In genomic region chr10:41037722-41038121, GRCm38 (mm10) we compare ENCODE assay signal across 9 mouse cellular contexts. TPM values are rescaled to one million over a fixed set of nuclear protein-coding genes. Genes with fewer than 3 reads are reported as not detected.
DNase-seq lines count a peak whose midpoint lies in the region; ATAC-seq and TF ChIP-seq lines count a peak whose summit lies in the region.
"Had no signal": no experiment of that assay in that cellular context is flagged by ENCODE, and none has a peak within 500 bp of the region (broad histone marks: within the 10 kb centered on the region; RNA-seq: fewer than 3 reads in every experiment).

No protein-coding gene starts in this region.

- no peak overlapping the region for H3K4me3 ChIP-seq in midbrain, embryonic 11.5 days (ENCODE audit: low read depth, low read length)
- no peak overlapping the region for H3K4me3 ChIP-seq in midbrain, embryonic 10.5 days
- no peak overlapping the region for H3K4me3 ChIP-seq in neural tube, embryonic 14.5 days (ENCODE audit: low read depth, low read length)
- no peak overlapping the region for H3K4me3 ChIP-seq in thymus, adult 2 months (ENCODE audit: control insufficient read depth, insufficient read depth, low read length)
- H3K4me3 ChIP-seq: heart, embryonic 13.5 days had no signal

- no peaks in the 10 kb centered on the region for H3K36me3 ChIP-seq in midbrain, embryonic 11.5 days (ENCODE audit: control insufficient read depth, insufficient read depth, low read length)
- no peaks in the 10 kb centered on the region for H3K36me3 ChIP-seq in midbrain, embryonic 10.5 days
- H3K36me3 ChIP-seq in neural tube, embryonic 14.5 days (ENCODE audit: control insufficient read depth, insufficient read depth, low read length): no peaks in the 10 kb centered on the region
- no peaks in the 10 kb centered on the region for H3K36me3 ChIP-seq in thymus, adult 2 months (ENCODE audit: control insufficient read depth, insufficient read depth, low read length)
- H3K36me3 ChIP-seq: heart, embryonic 13.5 days had no signal

- no peak for TF ChIP-seq POLR2A in thymus, adult 2 months (IDR thresholded peaks at IDR 0.05; ENCODE audit: control insufficient read depth, extremely low read depth, insufficient read depth, low read length, poor library complexity)

- H3K4me1 ChIP-seq in midbrain, embryonic 11.5 days (ENCODE audit: control insufficient read depth, insufficient read depth, low read length): peaks cover 3% of the 10 kb centered on the region; the same call in 1 of the 2 replicates
- peaks cover 7% of the 10 kb centered on the region; the same call in 1 of the 2 replicates for H3K4me1 ChIP-seq in midbrain, embryonic 10.5 days
- H3K4me1 ChIP-seq in neural tube, embryonic 14.5 days (ENCODE audit: control insufficient read depth, insufficient read depth, low read length): no peaks in the 10 kb centered on the region
- no peaks in the 10 kb centered on the region for H3K4me1 ChIP-seq in thymus, adult 2 months (replicated peaks; ENCODE audit: control insufficient read depth, insufficient read depth, low read length)
- H3K4me1 ChIP-seq: heart, embryonic 13.5 days had no signal

- no peaks in the 10 kb centered on the region for H3K27me3 ChIP-seq in midbrain, embryonic 11.5 days (ENCODE audit: control insufficient read depth, insufficient read depth, low read length)
- H3K27me3 ChIP-seq in midbrain, embryonic 10.5 days (ENCODE audit: low read depth, poor library complexity, severe bottlenecking): no peaks in the 10 kb centered on the region
- H3K27me3 ChIP-seq in neural tube, embryonic 14.5 days (ENCODE audit: control insufficient read depth, insufficient read depth, low read length): no peaks in the 10 kb centered on the region
- H3K27me3 ChIP-seq in thymus, adult 2 months (ENCODE audit: control insufficient read depth, insufficient read depth, low read length): no peaks in the 10 kb centered on the region
- H3K27me3 ChIP-seq: heart, embryonic 13.5 days had no signal

- WGBS in midbrain, embryonic 11.5 days: 79% methylated on average over 8 of the region's 8 CpGs
- 82% methylated on average over 8 of the region's 8 CpGs for WGBS in midbrain, embryonic 10.5 days
- WGBS in neural tube, embryonic 14.5 days: 57% methylated on average over 8 of the region's 8 CpGs
- WGBS in thymus, adult 2 months: 80% methylated on average over 8 of the region's 8 CpGs

- no peaks in the 10 kb centered on the region for H3K9me3 ChIP-seq in midbrain, embryonic 11.5 days (ENCODE audit: control insufficient read depth, low read length)
- no peaks in the 10 kb centered on the region for H3K9me3 ChIP-seq in midbrain, embryonic 10.5 days (replicated peaks)
- no peaks in the 10 kb centered on the region for H3K9me3 ChIP-seq in neural tube, embryonic 14.5 days (ENCODE audit: control insufficient read depth, low read length)
- H3K9me3 ChIP-seq: heart, embryonic 13.5 days had no signal

- no peak overlapping the region for H3K27ac ChIP-seq in midbrain, embryonic 11.5 days (ENCODE audit: low read depth, low read length)
- no peak overlapping the region for H3K27ac ChIP-seq in midbrain, embryonic 10.5 days (replicated peaks)
- H3K27ac ChIP-seq in neural tube, embryonic 14.5 days (ENCODE audit: low read depth, low read length): no peak overlapping the region
- no peak overlapping the region for H3K27ac ChIP-seq in thymus, adult 2 months (ENCODE audit: control insufficient read depth, insufficient read depth, low read length)
- H3K27ac ChIP-seq: heart, embryonic 13.5 days had no signal

- no peak for ATAC-seq in midbrain, embryonic 11.5 days (ENCODE audit: low FRiP score)
- ATAC-seq in neural tube, embryonic 14.5 days (ENCODE audit: low read depth): peak; percentile 75; the same call in 1 of the 2 replicates

- no peak for TF ChIP-seq CTCF in thymus, adult 2 months (IDR thresholded peaks at IDR 0.05; ENCODE audit: borderline replicate concordance, control insufficient read depth, extremely low read depth, insufficient read depth, low read length, poor library complexity)

- DNase-seq in midbrain, embryonic 11.5 days (ENCODE audit: low spot score, missing footprints): peak; percentile 51
- no peak for DNase-seq in midbrain, embryonic 10.5 days (ENCODE audit: low spot score)
- DNase-seq in cerebellum, postnatal 10 days: peak; percentile 88 to 91
- DNase-seq in layer of hippocampus, postnatal 10 days (ENCODE audit: low spot score in 2 of 2): peak; percentile 64 to 72
- no peak for DNase-seq in spleen, postnatal 14 days (ENCODE audit: low spot score in 2 of 2)
- no peak for DNase-seq in thymus, adult 2 months
- DNase-seq: lung, embryonic 14.5 days had no signal

- no peak overlapping the region for H3K4me2 ChIP-seq in midbrain, embryonic 11.5 days
- H3K4me2 ChIP-seq in neural tube, embryonic 14.5 days (ENCODE audit: low read depth, low read length): no peak overlapping the region
- H3K4me2 ChIP-seq: heart, embryonic 13.5 days; lung, embryonic 14.5 days had no signal

- H3K9ac ChIP-seq in midbrain, embryonic 11.5 days (ENCODE audit: low read length): no peak overlapping the region
- no peak overlapping the region for H3K9ac ChIP-seq in neural tube, embryonic 14.5 days (replicated peaks; ENCODE audit: low read depth, low read length)
- H3K9ac ChIP-seq: heart, embryonic 13.5 days; lung, embryonic 14.5 days had no signal

RNA-seq across cellular contexts. Expression of gene Gpr6, which starts 34.4 kb away (rescaled TPM):
- 0.10 TPM in 1 of 2 replicates, not detected in the other for polyA plus RNA-seq in midbrain, embryonic 11.5 days (2014; fragmentation: Nextera tagmentation; extraction: Ambion mirVana)
- not detected in 2 replicates for polyA plus RNA-seq in midbrain, embryonic 10.5 days (2016; fragmentation: Nextera tagmentation; extraction: Ambion mirVana)
- total RNA-seq in layer of hippocampus, postnatal 10 days (2021): 1 to 10 TPM; 4.1 to 4.5 TPM
- 0.33 and 0.92 TPM in 2 replicates for polyA plus RNA-seq in neural tube, embryonic 14.5 days (2014; fragmentation: Nextera tagmentation; extraction: Ambion mirVana)
- 0.10 TPM in 1 of 2 replicates, not detected in the other for polyA plus RNA-seq in thymus, adult 2 months (2012; rRNA removed)
- polyA plus RNA-seq: heart, embryonic 13.5 days; lung, embryonic 14.5 days had no signal

Comparison
In these comparisons a context has a peak if more than half of its experiments do, and no peak if none do; other contexts are left out.
1. DNase-seq: peak in midbrain, embryonic 11.5 days (single experiment), cerebellum, postnatal 10 days (2 of 2) and layer of hippocampus, postnatal 10 days (2 of 2); none in midbrain, embryonic 10.5 days (single experiment), spleen, postnatal 14 days (0 of 2) and thymus, adult 2 months (single experiment).